Mouse (Mus musculus) midbrain, embryonic 13.5 days (tissue): ENCODE measurements around the gene Gbf1. TPM values are rescaled to one million over a fixed set of nuclear protein-coding genes. Genes with fewer than 3 reads are reported as not detected.
A peak's percentile ranks its signal among the peaks of the same experiment; 100 is the strongest.

Source experiments
- ATAC-seq: fragments of 200-750 bp; cut with Nextera tagmentation; 2 replicates; pipeline ENCODE4 v1.8.0; 2017; ENCODE audit warnings: mild to moderate bottlenecking, moderate TSS enrichment, moderate library complexity
- H3K27ac ChIP-seq: fragments of 300-500 bp; sonication (generic); 2 replicates; pipeline ENCODE4 v1.5.1; 2015; ENCODE audit warnings: inconsistent platforms, mild to moderate bottlenecking, moderate library complexity
- H3K27me3 ChIP-seq: fragments of 300-500 bp; sonication (generic); 2 replicates; pipeline ENCODE4 v1.6.1; 2015; ENCODE audit warnings: mild to moderate bottlenecking, inconsistent platforms
- H3K36me3 ChIP-seq: fragments of 300-500 bp; sonication (generic); 2 replicates; pipeline ENCODE4 v1.6.1; 2015; ENCODE audit warnings: mild to moderate bottlenecking, inconsistent platforms
- H3K4me1 ChIP-seq: fragments of 300-500 bp; sonication (generic); replicated peaks from 2 replicates; pipeline ENCODE4 v1.6.1; 2015; ENCODE audit warnings: inconsistent platforms
- H3K4me2 ChIP-seq: fragments of 300-500 bp; sonication (generic); replicated peaks from 2 replicates; pipeline ENCODE4 v1.6.1; 2015; ENCODE audit warnings: moderate library complexity, mild to moderate bottlenecking, inconsistent platforms
- H3K4me3 ChIP-seq: fragments of 300-500 bp; sonication (generic); replicated peaks from 2 replicates; pipeline ENCODE4 v1.5.1; 2015; ENCODE audit warnings: mild to moderate bottlenecking, inconsistent platforms
- H3K9ac ChIP-seq: fragments of 300-500 bp; sonication (generic); replicated peaks from 2 replicates; pipeline ENCODE4 v1.6.1; 2015; ENCODE audit warnings: mild to moderate bottlenecking, inconsistent platforms
- H3K9me3 ChIP-seq: fragments of 300-500 bp; sonication (generic); 2 replicates; pipeline ENCODE4 v1.6.1; 2016; ENCODE audit warnings: mild to moderate bottlenecking, inconsistent platforms
- WGBS: fragments of 180-500 bp; shearing (Covaris S2); methylation state at CpG from one replicate; pipeline ENCODE4 v1.1.7; 2015; 5-methylcytosine and 5-hydroxymethylcytosine counted together
- polyA plus RNA-seq: library from polyadenylated mRNA; unstranded; fragments of >200 nt; fragmentation: Nextera tagmentation; extraction: Ambion mirVana; gene quantifications from 2 replicates; pipeline ENCODE4 v1.2.1, GENCODE M21; 2015

The Gbf1 gene
- polyA plus RNA-seq, 1 experiment from 2014 or later = 70.5 TPM

DNA sequence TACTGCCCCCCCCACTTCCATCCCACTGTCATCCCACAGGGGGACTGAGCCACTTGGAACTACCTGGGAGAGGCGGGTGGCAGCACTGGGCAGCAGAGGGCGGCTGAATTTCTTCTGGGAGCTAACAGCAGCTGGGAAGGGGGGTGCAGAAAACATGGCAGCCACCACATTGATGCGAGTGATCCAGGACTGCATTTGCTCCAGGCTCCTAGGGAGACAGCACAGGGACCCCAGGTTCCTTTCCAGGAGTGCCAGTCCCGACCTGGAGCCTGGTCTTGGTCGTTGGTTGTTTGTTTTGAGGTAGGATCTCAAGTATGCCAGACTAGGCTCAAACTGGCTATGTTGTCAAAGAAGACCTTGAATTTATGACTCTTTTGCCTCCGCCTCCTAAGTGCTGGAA, 161.3 kb downstream of the Gbf1 start:
- H3K9ac ChIP-seq = no peak overlapping the region
- peaks cover 40% of the 10 kb centered on the region for H3K4me1 ChIP-seq

DNA sequence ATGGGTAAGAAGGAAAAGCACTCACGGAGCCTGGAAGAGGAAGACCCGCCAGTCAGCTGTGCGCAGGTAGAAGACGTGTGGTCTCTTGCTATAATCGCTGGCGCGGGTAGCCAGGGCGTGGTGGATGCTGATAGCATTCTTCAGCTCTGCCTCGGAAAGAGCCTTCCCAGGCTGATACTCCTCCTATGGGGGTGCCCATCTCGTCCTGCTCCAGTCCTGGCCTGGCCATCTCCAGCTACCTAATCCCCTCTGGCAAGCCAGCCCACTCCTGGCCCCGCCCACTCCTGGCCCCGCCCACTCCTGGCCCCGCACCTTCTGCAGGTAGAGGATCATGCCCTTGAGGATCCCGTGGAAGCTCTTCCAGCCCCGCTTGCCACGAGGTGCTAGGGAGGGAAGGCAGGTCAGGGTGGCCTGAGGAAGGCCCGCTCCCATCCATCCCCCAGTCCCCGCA, 161.9 kb downstream of the Gbf1 start:
- no peak overlapping the region for H3K27ac ChIP-seq
- peaks cover 73% of the 10 kb centered on the region for H3K27me3 ChIP-seq
- no peaks in the 10 kb centered on the region for H3K9me3 ChIP-seq
- 21% methylated on average over 18 of the region's 18 CpGs for WGBS
- H3K36me3 ChIP-seq = peaks cover 41% of the 10 kb centered on the region
- H3K4me3 ChIP-seq = no peak overlapping the region
- H3K4me2 ChIP-seq = no peak overlapping the region
- no peak overlapping the region for H3K9ac ChIP-seq
- ATAC-seq = no peak
- H3K4me1 ChIP-seq = peaks cover 41% of the 10 kb centered on the region

More for the DNA sequence above, 161.3 kb downstream of the Gbf1 start:
- Histone ChIP-seq H3K4me2 (no peak overlapping the region), H3K4me3 (no peak overlapping the region), H3K9me3 (no peaks in the 10 kb centered on the region), H3K36me3 (peaks cover 41% of the 10 kb centered on the region), H3K27me3 (peaks cover 70% of the 10 kb centered on the region), H3K27ac (no peak overlapping the region)
- 73% methylated on average over 6 of the region's 6 CpGs for WGBS
- ATAC-seq = no peak

DNA sequence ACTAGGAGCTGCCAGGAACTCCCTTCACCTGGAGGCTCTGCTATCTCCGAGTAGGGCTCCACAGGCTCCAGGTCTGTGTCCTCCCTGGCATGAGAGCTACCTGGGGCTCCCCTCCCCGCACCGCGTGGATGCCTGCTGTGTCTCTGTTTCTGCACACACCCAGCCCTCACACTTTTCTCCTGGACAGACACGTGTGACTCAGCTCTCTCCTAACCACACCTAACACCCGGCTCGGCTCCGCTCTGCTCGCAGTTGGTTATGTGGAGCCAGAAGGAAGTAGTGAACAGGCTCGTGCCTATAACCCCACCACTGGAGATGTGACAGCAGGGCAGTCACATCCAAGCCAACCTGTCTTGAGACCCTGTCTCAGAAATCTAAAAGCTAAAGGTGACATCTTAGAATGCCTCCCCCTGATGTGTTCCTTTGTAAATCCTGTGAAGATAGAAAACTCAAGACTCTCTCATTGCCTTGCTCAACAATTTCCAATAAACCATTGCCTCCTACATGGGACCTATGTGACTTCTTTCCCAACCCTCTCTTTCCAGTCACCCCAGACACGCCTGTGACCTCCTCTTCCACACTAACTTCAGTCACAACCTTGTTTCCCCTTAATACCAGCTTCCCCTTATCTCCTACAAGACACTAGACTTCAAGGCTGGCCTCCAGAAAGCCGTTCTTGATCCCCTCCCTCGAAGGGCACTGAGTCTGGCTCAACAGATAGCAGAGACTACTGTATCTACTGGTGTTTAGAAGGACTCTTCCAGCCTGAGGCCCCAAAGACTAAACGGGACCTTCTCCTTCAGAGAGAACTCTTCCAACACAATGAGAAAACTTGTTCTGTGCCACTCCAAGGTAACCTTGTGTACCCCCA, 162.8 kb downstream of the Gbf1 start:
- Histone ChIP-seq H3K36me3 (peaks cover 41% of the 10 kb centered on the region), H3K27me3 (peaks cover 77% of the 10 kb centered on the region), H3K4me2 (no peak overlapping the region), H3K9ac (no peak overlapping the region), H3K4me3 (no peak overlapping the region), H3K27ac (no peak overlapping the region), H3K4me1 (peaks cover 47% of the 10 kb centered on the region), H3K9me3 (no peaks in the 10 kb centered on the region)
- no peak for ATAC-seq
- WGBS = 52% methylated on average over 14 of the region's 14 CpGs

DNA sequence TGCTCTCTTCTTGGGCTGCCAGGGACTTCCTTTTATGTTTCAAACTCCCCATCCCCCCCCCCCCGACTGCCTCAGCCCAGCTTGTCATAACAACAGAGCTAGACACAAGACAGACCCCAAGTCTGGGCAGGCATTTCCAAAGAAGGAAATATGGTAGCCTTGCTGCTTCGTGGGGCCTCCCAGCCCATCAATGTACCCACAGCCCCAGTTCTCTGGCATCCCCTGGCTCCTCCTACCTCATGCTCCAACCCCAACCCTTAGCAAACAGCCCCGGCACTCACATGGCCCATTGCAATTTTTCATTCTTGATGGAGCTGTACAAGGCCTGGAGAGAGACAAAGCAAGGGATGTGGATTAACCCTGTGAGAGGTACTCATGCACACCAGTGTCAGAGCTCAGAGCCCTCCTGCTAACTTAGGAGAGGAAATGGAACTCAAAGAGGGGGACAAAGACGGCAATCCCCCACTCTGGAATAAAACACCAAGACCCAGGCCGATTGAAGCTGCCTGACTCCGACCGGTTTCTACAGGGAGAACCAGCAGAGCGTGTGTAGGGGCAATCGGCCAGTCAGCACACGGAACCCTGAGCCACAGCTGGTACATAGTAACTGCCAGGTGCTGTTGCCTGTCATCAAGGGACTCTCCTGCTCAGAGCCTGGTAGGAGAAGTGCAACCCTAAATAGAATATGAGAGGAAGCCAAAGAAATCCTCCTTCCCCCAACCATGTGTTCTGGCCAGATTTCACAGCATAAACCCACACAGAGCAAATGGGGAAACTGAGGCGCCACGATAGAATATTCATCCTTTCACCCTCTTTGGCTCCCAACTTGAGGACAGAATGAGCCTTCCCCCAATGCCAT, 163.7 kb downstream of the Gbf1 start:
- peaks cover 34% of the 10 kb centered on the region for H3K36me3 ChIP-seq
- H3K27ac ChIP-seq = no peak overlapping the region
- peaks cover 56% of the 10 kb centered on the region for H3K4me1 ChIP-seq
- H3K4me2 ChIP-seq = peak overlapping the region; percentile 71
- no peaks in the 10 kb centered on the region for H3K9me3 ChIP-seq
- 51% methylated on average over 12 of the region's 12 CpGs for WGBS
- no peak for ATAC-seq
- peaks cover 84% of the 10 kb centered on the region for H3K27me3 ChIP-seq
- peak overlapping the region; percentile 55 for H3K4me3 ChIP-seq
- peak overlapping the region; percentile 81; the same call in 1 of the 2 replicates for H3K9ac ChIP-seq

DNA sequence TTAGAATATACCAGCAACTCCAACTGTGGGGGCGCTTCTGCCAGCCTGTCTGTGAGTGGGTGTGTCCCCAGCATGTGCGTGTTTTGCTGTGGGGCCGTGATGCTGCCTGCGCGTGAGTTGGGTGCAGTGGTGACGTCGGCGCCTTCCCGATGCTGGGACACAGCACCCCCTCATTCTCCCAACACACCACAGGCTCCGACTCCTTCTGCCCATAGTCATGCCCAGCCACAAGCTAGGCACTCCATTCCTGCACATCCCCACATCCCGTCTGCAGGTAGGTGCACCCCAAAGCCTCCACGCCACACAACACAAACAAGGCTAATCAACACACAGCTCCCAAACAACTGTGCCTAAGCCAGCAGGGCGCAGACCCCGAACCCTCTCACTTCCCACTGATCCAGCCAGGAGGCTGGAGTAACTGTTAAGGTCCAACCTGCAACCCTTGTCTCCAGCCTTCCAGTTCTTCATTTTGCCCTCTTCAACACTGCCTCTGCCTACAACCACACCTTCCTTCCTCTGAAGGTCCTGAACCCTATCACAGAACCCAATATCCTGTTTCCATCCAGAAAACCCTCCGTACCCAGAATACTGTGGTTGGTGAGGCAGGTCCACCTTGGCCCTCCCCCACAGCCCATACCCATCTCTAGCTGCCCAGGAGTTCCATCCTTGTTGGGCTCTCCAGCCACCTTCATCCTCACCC, 164.7 kb downstream of the Gbf1 start:
- Histone ChIP-seq H3K4me1 (peaks cover 66% of the 10 kb centered on the region), H3K4me3 (peak overlapping the region; percentile 55), H3K27ac (peak overlapping the region; percentile 60), H3K9me3 (no peaks in the 10 kb centered on the region), H3K4me2 (peak overlapping the region; percentile 71), H3K27me3 (peaks cover 84% of the 10 kb centered on the region), H3K36me3 (peaks cover 24% of the 10 kb centered on the region), H3K9ac (peak overlapping the region; percentile 81)
- 0 out of 2 replicates have a peak, but pooled peaks have one; percentile 0 for ATAC-seq
- 32% methylated on average over 15 of the region's 15 CpGs for WGBS

DNA sequence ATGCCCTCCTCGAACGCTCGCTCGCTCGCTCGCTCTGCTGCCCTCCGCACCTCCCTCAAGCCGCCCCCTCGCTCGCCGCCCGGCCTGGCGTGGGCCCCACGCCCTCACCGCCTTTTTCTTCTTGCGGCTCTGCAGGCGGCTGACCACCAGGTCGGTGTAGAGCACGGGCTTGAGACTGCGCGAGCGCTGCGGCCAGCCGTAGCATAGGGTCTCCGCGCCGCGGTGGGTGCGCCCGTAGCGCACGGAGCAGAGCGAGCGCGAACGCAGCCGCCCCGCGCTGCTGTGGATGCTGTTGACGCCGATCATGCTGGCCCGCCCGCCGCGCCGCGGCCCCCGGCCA, 165.2 kb downstream of the Gbf1 start:
- Histone ChIP-seq H3K27me3 (peaks cover 83% of the 10 kb centered on the region), H3K4me3 (peak overlapping the region; percentile 55), H3K4me1 (peaks cover 71% of the 10 kb centered on the region), H3K9me3 (no peaks in the 10 kb centered on the region), H3K9ac (peak overlapping the region; percentile 81), H3K4me2 (peak overlapping the region; percentile 71), H3K27ac (peak overlapping the region; percentile 60), H3K36me3 (peaks cover 20% of the 10 kb centered on the region)
- WGBS = under 1% methylated on average over 22 of the region's 48 CpGs
- 0 out of 2 replicates have a peak, but pooled peaks have one; percentile 20 for ATAC-seq

DNA sequence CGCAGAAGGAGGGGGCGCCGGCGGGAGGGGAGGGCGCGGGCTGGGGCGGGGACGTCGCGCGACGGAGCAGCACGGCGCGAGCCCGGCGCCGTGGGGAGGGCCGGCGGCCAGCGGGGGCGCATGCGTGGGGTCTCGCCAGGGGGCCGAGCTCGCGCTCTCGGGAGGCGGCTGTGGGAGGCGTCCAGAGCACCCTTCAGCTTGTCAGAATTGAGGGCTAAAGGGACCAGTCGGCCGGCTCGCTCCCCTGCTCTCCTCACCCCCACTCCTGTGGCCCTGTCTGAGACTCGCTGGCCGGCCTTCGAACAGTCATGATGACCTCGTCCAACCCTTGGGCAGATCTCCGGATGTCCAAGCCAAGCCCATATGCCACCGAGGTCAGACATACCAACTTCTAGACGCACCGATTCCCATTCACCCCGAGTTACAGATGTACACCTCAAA, 165.7 kb downstream of the Gbf1 start:
- peaks cover 78% of the 10 kb centered on the region for H3K27me3 ChIP-seq
- H3K27ac ChIP-seq = peak overlapping the region; percentile 60
- peak overlapping the region; percentile 81 for H3K9ac ChIP-seq
- H3K4me2 ChIP-seq = peak overlapping the region; percentile 71
- peak overlapping the region; percentile 55 for H3K4me3 ChIP-seq
- 3% methylated on average over 39 of the region's 42 CpGs for WGBS
- peaks cover 15% of the 10 kb centered on the region for H3K36me3 ChIP-seq
- peaks cover 76% of the 10 kb centered on the region for H3K4me1 ChIP-seq
- H3K9me3 ChIP-seq = no peaks in the 10 kb centered on the region
- ATAC-seq = no peak

DNA sequence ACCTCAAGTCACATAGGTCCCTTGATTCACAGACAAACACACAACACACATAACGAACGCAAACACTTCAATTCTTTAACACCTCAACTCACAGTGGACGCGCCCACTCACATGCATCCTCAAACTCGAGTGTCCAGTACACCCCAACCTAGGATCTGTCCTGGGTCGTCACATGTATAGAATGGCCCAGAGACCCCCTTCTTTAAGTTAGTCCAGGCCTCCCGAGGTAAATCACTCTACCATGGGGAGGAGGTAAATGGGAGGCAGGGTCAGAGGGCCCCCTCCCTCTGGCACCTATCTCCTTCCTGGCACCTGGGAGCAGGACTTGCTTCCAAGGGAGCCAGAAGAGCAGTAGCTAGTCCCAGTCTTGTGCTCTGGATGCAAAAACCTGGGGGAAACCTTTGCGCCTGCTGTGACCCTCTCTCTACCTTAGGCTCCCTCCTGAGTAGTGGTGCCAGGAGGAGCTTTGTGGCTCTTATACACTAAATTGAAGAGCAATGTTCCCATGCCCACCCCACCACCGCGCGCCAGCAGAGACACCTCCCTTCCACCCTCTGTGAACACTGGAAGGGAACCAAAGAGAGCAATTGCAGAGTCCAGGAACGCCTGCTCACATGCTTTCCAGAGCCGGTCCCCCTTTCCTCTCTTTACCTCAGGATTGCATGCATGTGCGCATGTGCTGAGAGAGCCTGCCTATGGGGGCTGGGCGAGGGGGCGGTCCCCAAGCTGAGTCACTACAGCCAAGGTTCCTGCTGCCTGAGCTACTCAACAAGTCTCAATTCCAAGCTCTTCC, 166.5 kb downstream of the Gbf1 start:
- peaks cover 84% of the 10 kb centered on the region for H3K4me1 ChIP-seq
- ATAC-seq = peak; percentile 24
- H3K9ac ChIP-seq = peak overlapping the region; percentile 81
- H3K9me3 ChIP-seq = no peaks in the 10 kb centered on the region
- peak overlapping the region; percentile 55 for H3K4me3 ChIP-seq
- peaks cover 70% of the 10 kb centered on the region for H3K27me3 ChIP-seq
- 10% methylated on average over 16 of the region's 16 CpGs for WGBS
- peak overlapping the region; percentile 71 for H3K27ac ChIP-seq
- H3K36me3 ChIP-seq = peaks cover 7% of the 10 kb centered on the region
- peak overlapping the region; percentile 71 for H3K4me2 ChIP-seq

DNA sequence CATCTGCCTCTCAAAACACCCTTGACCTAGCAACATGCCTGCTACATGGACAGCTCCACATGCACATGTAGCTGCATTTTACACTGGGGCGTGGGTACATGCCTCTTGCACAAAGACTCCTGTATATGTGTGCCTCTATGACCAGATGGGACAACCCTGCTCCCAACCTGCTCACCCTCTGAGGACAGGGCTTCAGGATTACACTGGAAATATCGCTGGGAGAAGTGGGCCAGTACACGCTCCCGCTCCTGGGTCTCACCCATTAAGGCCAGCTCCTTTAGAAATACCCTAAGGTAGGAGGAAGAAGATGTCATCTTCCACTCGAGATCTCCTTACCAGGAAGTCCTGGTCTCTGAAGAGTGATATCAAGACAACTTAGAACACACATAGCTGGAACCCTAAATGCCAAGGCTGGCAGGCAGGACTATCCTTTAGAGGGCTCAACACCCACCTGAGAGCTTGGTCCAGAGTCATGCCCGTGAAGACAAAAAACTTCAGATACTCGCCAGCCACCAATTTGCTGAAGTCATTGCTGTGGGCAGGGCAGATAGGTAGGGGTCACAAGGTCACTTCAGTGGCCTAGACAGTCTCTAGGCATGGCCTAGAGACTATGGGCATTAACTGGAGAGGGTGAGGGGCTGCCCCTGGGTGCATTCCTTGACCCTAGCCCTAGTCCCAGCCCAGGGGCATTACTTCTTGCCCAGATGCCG, 167.9 kb downstream of the Gbf1 start:
- no peak overlapping the region for H3K4me2 ChIP-seq
- H3K9me3 ChIP-seq = no peaks in the 10 kb centered on the region
- H3K9ac ChIP-seq = 0 out of 2 replicates have a peak overlapping the region, but pooled peaks have one; percentile 21
- peaks cover 68% of the 10 kb centered on the region for H3K27me3 ChIP-seq
- no peak overlapping the region for H3K4me3 ChIP-seq
- WGBS = 89% methylated on average over 8 of the region's 8 CpGs
- H3K27ac ChIP-seq = peak overlapping the region; percentile 85
- no peaks in the 10 kb centered on the region for H3K36me3 ChIP-seq
- ATAC-seq = no peak
- H3K4me1 ChIP-seq = peaks cover 98% of the 10 kb centered on the region

DNA sequence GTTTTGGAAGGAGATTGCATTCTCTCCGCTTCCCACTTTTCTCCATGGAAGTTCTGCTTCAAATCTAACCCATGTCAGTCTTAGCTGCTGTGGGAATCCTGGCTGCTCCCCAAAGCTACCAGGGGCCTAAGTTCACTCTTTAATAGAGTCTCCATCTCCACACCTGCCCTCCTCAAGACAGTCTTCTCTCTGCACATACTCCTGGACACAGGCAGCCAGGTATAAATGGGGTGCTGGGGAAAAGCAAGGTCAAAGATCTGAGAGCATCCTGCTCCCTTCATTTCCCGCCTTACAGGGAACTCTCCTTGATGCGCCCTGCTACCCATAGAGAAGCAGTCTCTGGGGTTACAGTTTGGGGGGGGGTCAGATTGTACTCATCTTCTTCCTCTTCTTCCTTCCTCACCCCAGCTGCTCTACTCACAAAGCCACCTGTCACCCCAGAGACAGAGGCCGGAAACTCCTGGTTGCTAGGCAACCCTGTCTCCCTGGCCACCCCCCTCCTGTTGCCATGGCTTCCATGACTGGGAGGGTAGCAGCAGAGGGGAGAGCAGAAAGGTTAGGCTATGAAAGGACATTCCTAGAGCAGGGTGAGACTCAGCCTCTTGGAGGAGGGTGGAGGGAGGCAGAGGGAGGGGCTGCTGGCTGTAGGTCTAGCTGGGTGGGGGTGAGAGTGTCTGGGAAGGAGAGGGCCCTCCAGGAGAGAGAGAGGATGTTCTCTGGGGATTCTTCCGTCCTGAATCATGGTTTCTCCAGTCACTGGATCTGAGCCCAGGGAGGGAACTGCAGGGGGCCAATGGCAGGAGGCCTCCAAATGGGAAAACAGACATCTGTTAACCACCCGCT, 169.0 kb downstream of the Gbf1 start:
- Histone ChIP-seq H3K27me3 (peaks cover 61% of the 10 kb centered on the region), H3K4me1 (peaks cover 99% of the 10 kb centered on the region), H3K4me2 (peak overlapping the region; percentile 43), H3K9me3 (no peaks in the 10 kb centered on the region), H3K9ac (0 out of 2 replicates have a peak overlapping the region, but pooled peaks have one; percentile 8), H3K4me3 (peak overlapping the region; percentile 11), H3K27ac (peak overlapping the region; percentile 85), H3K36me3 (no peaks in the 10 kb centered on the region)
- 20% methylated on average over 6 of the region's 6 CpGs for WGBS
- peak; percentile 72 for ATAC-seq
